Mouse (Mus musculus) embryonic fibroblast, embryonic 13.5 days (primary cell): ENCODE data around the gene Gna11. TPM values are rescaled to one million over a fixed set of nuclear protein-coding genes. Genes with fewer than 3 reads are reported as not detected.

Experiments
- H3K27ac ChIP-seq: 2 replicates; pipeline ENCODE4 v1.5.1; 2012; ENCODE audit warnings: low read length, control low read depth, inconsistent platforms; ENCODE audit not compliant: insufficient read depth
- H3K4me1 ChIP-seq: 2 replicates; pipeline ENCODE4 v1.6.1; 2011; ENCODE audit warnings: low read length; ENCODE audit not compliant: control insufficient read depth, insufficient read depth
- H3K4me3 ChIP-seq: 2 replicates; pipeline ENCODE4 v1.5.1; 2011; ENCODE audit warnings: mild to moderate bottlenecking, control low read depth, low read length; ENCODE audit not compliant: insufficient read depth
- CTCF ChIP-seq: IDR thresholded peaks from 2 replicates; pipeline ENCODE4 v1.5.1; 2011; ENCODE audit warnings: mild to moderate bottlenecking, control low read depth, low read length, moderate library complexity, borderline replicate concordance; ENCODE audit not compliant: insufficient read depth
- POLR2A ChIP-seq: IDR thresholded peaks from 2 replicates; pipeline ENCODE4 v1.6.1; 2011; ENCODE audit warnings: low read depth, mild to moderate bottlenecking, control low read depth, low read length, moderate library complexity
- polyA plus RNA-seq: library from polyadenylated mRNA; stranded (reverse); fragments of >200 nt; gene quantifications from 2 replicates; pipeline ENCODE4 v1.2.4, GENCODE M21; 2011; ENCODE audit warnings: low read depth; ENCODE audit not compliant: missing spikeins, insufficient read length

Gene Gna11
- polyA plus RNA-seq: 64.4 and 66.3 TPM in 2 replicates

DNA sequence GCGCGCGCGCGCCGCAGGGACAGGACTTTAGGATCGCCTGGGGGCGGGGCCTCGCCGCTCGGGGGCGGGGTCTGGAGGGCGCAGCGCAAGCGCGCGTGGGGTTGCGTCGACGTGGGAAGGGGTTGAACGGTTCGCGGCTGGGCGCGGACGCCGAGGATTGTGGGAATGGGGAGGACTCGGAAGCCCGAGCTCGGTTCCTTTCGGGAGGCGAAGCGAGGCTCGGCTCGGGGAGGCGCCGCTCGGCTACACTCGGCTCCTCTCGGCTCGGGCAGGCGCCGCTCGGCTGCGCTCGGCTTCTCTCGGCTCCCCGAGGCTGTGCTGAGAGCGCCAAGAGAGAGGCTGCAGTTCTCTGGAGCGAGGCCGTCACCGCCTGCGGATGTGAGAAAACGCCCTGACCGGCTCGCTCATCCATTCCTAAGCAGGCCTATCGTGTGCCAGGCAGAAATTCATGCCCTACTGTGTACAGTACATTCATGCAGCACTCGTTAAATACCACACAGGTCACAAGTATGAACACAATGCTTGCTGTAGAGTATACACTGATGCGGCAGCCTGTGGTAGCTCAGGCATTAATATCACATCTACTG, at the start of gene Gna11:
Gene Gna11, minus strand, starts transcription at position 30 of the 587 bp plus-strand sequence.
- peaks cover 3% of the 10 kb centered on the region; the same call in 1 of the 2 replicates for H3K4me1 ChIP-seq
- H3K4me3 ChIP-seq: peak within 1 kb of the TSS; percentile 90
- H3K27ac ChIP-seq: peak within 1 kb of the TSS; percentile 96
- TF ChIP-seq CTCF (no peak), POLR2A (peak; percentile 87)

DNA sequence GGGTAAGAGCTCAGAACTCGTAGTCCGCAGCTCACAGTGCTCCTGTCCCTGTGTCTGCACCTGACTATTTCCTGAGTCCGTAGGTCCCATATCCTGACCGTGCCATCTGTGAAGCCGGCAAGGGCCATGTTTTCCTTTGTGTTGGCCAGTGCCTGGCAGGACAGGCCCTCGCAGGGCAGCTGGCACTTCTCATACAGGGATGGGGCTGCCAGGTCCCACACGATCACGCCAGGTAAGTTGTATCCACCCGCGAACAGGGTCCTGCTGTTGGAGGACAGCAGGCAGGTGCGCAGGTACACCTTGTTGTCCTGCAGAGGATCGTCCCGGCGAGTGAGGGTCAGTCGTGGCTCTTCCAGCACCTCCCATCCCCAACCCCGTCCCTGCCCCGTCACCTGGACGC, 48.9 kb upstream of the Gna11 start:
- Histone ChIP-seq H3K4me3 (no peak overlapping the region), H3K4me1 (peaks cover 6% of the 10 kb centered on the region)
- TF ChIP-seq POLR2A (no peak), CTCF (no peak)

DNA sequence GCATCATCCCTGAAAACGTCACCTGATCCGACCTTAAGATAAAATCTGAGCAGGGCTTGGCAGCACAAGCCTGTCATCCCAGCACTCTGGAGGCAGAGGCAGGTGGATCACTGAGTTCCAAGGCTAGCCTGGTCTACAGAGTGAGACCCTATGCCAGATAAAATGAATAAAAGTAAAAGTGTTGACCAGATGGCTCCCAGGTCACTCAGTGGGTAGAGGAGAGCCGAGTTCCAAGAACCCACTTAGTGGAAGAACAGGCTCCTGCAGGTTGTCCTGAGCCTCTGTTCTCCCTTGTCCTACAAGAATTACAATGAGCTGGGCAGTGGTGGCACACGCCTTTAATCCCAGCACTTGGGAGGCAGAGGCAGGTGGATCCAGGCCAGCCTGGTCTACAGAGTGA, 48.2 kb upstream of the Gna11 start:
- peaks cover 6% of the 10 kb centered on the region for H3K4me1 ChIP-seq
- no peak overlapping the region for H3K27ac ChIP-seq
- TF ChIP-seq CTCF (no peak), POLR2A (no peak)
- no peak overlapping the region for H3K4me3 ChIP-seq

More for the DNA sequence above, 48.9 kb upstream of the Gna11 start:
- H3K27ac ChIP-seq: no peak overlapping the region

DNA sequence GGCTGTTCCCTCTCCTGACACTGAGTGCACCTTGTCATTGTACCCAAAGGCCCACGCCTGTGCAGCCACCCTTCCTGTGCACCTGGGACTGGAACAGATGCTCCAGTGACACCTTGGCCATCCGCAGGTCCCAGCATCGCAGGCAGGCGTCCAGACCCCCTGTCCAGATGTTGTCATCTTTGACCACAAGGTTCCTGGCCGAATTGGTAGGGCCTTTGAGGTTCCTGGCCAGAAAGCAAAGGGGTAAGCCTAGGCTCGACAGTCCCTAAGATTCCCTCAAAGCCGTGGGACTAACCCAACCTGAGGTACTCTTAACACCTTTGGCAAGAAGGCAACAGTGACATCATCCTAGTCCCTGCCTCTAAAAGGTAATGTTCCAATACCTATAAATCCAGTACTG, 47.6 kb upstream of the Gna11 start:
- no peak overlapping the region for H3K27ac ChIP-seq
- peaks cover 6% of the 10 kb centered on the region for H3K4me1 ChIP-seq
- TF ChIP-seq POLR2A: no peak
- no peak for TF ChIP-seq CTCF
- no peak overlapping the region for H3K4me3 ChIP-seq

DNA sequence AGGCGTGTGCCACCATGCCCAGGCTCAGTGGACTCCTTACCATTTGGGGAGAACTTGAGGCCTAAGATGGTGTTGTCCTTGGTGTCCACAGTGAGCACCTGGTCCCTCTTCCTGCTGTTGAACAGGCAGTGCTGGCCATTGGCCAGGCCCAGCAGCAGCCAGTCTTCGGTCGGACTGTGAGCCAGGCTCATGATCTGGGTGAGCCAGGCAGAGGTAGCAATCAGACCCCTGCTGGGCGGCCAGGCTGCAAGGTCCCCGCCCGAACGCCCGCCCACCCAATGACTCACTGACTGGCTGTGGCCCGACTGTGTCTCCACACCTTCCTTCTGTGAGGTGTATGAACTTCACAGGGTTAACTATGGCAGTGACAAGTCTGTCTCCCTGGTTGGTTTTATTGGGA, 46.9 kb upstream of the Gna11 start:
- Histone ChIP-seq H3K4me3 (no peak overlapping the region), H3K27ac (no peak overlapping the region), H3K4me1 (peaks cover 6% of the 10 kb centered on the region)
- TF ChIP-seq CTCF (no peak), POLR2A (no peak)

DNA sequence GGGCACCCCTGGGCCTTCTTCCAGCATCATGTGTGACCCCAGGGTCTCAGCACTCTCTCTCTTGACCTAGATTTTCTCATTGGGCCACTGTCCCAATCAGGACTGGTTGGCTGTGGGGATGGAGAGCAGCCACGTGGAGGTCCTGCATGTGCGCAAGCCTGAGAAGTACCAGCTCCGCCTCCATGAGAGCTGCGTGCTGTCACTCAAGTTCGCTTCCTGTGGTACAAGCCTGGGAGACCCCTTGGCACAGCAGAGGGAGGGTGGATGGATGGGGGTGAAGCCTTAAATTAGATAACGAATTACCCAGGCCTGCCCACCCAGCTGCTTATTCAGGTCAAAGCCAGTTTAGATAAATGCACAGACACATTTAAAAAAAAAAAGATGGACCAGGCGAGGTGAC, 43.7 kb upstream of the Gna11 start:
- Histone ChIP-seq H3K27ac (no peak overlapping the region), H3K4me1 (no peaks in the 10 kb centered on the region), H3K4me3 (no peak overlapping the region)
- TF ChIP-seq CTCF: no peak
- no peak for TF ChIP-seq POLR2A

DNA sequence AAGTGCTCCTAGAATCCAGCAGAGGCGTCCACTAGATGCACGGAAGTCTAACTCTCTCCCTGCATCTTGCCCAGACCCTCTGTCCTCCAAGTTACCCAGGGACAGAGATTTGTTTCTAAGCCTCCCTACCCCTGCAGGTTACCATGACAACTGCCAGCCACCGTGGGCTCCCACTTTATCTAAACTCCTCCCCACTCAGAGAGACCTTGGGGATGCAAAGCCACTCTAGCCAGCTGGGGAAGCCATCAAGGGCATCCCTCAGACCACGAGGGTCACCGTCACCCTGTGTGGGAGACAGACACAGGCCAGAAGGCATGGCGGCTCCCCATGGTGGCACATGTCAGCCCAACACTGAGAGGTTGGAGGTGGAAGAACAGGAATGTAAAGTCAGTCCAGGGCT, 38.4 kb upstream of the Gna11 start:
- no peak for TF ChIP-seq POLR2A
- TF ChIP-seq CTCF: no peak
- H3K4me3 ChIP-seq: no peak overlapping the region
- no peaks in the 10 kb centered on the region for H3K4me1 ChIP-seq
- no peak overlapping the region for H3K27ac ChIP-seq

DNA sequence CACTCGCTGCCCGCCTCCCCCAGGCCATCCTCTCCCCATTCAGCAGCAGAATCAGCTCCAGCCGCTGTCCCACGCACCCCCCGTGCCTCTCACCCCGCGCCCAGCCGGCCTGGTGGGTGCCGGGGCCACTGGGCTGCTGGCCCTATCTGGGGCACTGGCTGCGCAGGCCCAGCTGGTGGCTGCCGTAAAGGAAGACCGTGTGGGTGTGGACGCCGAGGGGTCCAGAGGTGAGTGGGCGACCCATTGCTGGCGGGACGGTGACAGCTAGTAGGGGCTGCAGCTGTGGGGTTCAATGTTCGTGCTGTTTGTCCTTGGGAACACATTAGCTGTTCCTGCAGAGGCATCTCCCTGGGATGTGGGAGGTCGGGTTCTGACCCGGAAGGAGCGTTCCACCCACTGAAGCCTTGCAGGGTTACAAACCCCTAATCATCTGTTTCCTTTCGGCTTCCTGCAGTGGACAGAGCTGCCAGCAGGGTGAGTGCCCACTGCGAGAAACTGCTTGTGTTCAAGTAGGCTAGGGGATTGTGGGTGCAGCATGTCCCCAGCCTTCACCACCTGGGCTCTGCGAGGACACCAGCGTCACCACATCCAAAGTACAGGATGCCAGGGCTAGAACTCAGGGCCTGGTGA, 35.6 kb upstream of the Gna11 start:
- no peak for TF ChIP-seq CTCF
- no peak for TF ChIP-seq POLR2A
- Histone ChIP-seq H3K27ac (no peak overlapping the region), H3K4me3 (no peak overlapping the region), H3K4me1 (no peaks in the 10 kb centered on the region)

DNA sequence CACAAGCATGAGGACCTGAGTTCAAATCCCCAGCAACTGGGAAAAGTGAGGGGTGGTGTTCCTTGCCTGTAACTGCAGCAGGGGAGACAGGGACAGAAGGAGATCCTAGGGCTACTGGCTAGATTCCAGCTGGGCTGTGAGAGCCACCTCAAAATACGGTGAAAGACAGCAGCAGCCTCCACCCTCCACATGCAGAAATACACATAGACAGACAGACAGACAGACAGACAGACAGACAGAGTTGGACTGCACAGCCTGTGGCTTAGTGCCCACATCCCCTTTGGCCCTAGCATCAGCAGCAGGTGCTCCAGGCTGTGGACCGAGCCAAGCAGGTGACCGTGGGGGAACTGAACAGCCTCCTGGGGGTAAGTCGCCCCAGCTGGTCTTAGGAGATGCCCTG, 35.0 kb upstream of the Gna11 start:
- Histone ChIP-seq H3K27ac (no peak overlapping the region), H3K4me1 (no peaks in the 10 kb centered on the region), H3K4me3 (no peak overlapping the region)
- TF ChIP-seq POLR2A (no peak), CTCF (no peak)

DNA sequence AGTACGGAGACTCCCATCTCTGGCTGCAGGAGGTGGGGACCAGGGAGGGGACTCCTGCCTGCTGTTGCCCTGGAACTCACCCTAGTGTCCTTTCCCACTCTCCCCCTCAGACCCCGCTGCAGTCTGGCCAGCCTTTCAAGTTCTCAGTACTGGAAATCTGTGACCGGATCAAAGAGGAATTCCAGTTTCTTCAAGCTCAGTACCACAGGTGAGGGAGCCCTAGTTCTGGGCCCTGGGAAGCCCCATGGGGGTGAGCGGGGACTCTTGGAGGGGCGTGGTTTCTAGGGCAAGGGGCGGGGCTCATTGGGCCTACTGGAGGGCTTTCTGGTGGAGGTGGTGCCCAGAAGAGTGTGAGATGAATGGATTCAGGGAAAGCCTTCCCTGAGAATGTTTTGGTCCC, 30.7 kb upstream of the Gna11 start:
- Histone ChIP-seq H3K27ac (no peak overlapping the region), H3K4me1 (no peaks in the 10 kb centered on the region), H3K4me3 (peak overlapping the region; percentile 66)
- TF ChIP-seq CTCF (no peak), POLR2A (no peak)

DNA sequence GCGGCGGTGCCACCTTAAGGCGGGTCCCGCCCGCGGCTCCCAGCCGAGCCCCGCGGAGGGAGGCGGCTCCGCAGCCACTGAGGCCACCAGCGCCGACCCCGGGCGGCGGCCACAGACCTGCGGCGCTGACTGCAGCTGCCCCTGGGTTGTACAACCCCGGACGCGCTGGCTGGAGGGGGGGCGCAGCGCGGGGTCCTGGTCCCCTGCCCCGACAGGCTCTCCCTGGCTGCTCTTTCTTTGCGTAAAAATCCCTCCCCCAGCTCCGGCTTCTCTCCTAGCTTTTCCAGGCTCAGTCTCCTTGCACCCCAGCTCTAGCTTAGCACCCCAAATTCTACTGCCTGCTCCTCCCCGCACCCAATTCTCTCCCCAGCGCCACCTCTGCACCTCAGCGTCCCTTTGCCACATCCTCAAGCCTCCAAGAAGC, 30.2 kb upstream of the Gna11 start:
- no peak overlapping the region for H3K27ac ChIP-seq
- TF ChIP-seq CTCF (no peak), POLR2A (peak; percentile 55)
- H3K4me1 ChIP-seq: no peaks in the 10 kb centered on the region; the same call in 1 of the 2 replicates

More for the DNA sequence above, 30.2 kb upstream of the Gna11 start:
- H3K4me3 ChIP-seq: peak overlapping the region; percentile 66
